21 mouse cellular contexts compared by ENCODE assay signal in the genomic region with DNA sequence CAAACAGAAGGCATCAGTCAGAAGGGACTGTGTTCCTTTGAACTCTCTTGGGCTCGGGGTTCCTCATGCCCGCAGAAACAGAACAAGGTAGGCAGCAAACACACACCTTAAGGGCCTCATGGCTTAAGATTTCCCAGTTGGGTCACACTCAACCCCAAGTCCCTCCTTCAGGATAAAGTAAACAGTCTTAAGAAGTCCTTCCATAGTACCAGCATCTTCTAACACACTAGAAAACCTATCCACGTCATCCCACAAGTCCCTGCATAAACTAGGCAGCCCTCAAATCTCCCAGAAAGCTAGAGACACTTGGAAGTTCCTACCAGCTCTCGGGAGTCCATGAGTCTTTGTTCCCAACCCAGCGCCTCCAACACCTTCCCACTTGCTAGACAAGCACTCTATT. TPM values are rescaled to one million over a fixed set of nuclear protein-coding genes. Genes with fewer than 3 reads are reported as not detected.
DNase-seq lines count a peak whose midpoint lies in the region; ATAC-seq and TF ChIP-seq lines count a peak whose summit lies in the region.
"Had no signal": no experiment of that assay in that cellular context is flagged by ENCODE, and none has a peak within 500 bp of the region (broad histone marks: within the 10 kb centered on the region; RNA-seq: fewer than 3 reads in every experiment).

No protein-coding gene starts in this region.

- peaks cover 22% of the 10 kb centered on the region for H3K27me3 ChIP-seq in liver, embryonic 11.5 days (replicated peaks; ENCODE audit: control insufficient read depth, insufficient read depth, low read length)
- 0 out of 2 replicates have a peak, but pooled peaks cover 7% of the 10 kb centered on the region for H3K27me3 ChIP-seq in stomach, embryonic 15.5 days (replicated peaks)
- H3K27me3 ChIP-seq in stomach, postnatal 0 days (ENCODE audit: control insufficient read depth, insufficient read depth, low read length): no peaks in the 10 kb centered on the region
- H3K27me3 ChIP-seq: CH12.LX had no signal

- peak overlapping the region; percentile 18; the same call in 1 of the 2 replicates for H3K4me2 ChIP-seq in liver, embryonic 11.5 days
- peak overlapping the region; percentile 9; the same call in 1 of the 2 replicates for H3K4me2 ChIP-seq in stomach, embryonic 15.5 days
- no peak overlapping the region for H3K4me2 ChIP-seq in stomach, postnatal 0 days (replicated peaks; ENCODE audit: low read depth)
- H3K4me2 ChIP-seq: embryonic facial prominence, embryonic 13.5 days; forebrain, embryonic 15.5 days; limb, embryonic 12.5 days; midbrain, embryonic 13.5 days; neural tube, embryonic 13.5 days had no signal

- no peaks in the 10 kb centered on the region for H3K36me3 ChIP-seq in liver, embryonic 11.5 days (ENCODE audit: control insufficient read depth, insufficient read depth, low read length)
- H3K36me3 ChIP-seq in stomach, embryonic 15.5 days: no peaks in the 10 kb centered on the region
- H3K36me3 ChIP-seq in stomach, postnatal 0 days (ENCODE audit: control insufficient read depth, insufficient read depth, low read length): no peaks in the 10 kb centered on the region
- H3K36me3 ChIP-seq: G1E had no signal

- ATAC-seq in liver, embryonic 11.5 days (replicated peaks; ENCODE audit: low FRiP score): no peak
- no peak for ATAC-seq in stomach, embryonic 15.5 days (ENCODE audit: insufficient read depth, low FRiP score, low read depth)
- no peak for ATAC-seq in stomach, postnatal 0 days (ENCODE audit: low FRiP score, low TSS enrichment)
- ATAC-seq: forebrain, embryonic 15.5 days; hindbrain, embryonic 16.5 days; midbrain, embryonic 13.5 days had no signal

- no peak overlapping the region; the same call in 1 of the 2 replicates for H3K27ac ChIP-seq in gastrocnemius, adult 2 months
- no peak overlapping the region for H3K27ac ChIP-seq in liver, embryonic 11.5 days (ENCODE audit: low read depth, low read length)
- H3K27ac ChIP-seq in stomach, embryonic 15.5 days: no peak overlapping the region
- H3K27ac ChIP-seq in stomach, postnatal 0 days (replicated peaks): no peak overlapping the region
- H3K27ac ChIP-seq: embryonic facial prominence, embryonic 13.5 days; forebrain, embryonic 10.5 days; forebrain, embryonic 15.5 days; limb, embryonic 12.5 days; liver, embryonic 14.5 days; macrophage; midbrain, embryonic 13.5 days; neural tube, embryonic 13.5 days had no signal

- H3K9ac ChIP-seq in liver, embryonic 11.5 days (ENCODE audit: low read depth, low read length): no peak overlapping the region
- H3K9ac ChIP-seq in stomach, embryonic 15.5 days: no peak overlapping the region
- no peak overlapping the region for H3K9ac ChIP-seq in stomach, postnatal 0 days (ENCODE audit: low read length)
- H3K9ac ChIP-seq: embryonic facial prominence, embryonic 13.5 days; forebrain, embryonic 15.5 days; limb, embryonic 12.5 days; liver, embryonic 14.5 days; midbrain, embryonic 13.5 days; neural tube, embryonic 13.5 days had no signal

- TF ChIP-seq EP300 in stomach, postnatal 0 days (optimal IDR thresholded peaks at IDR 0.05): no peak

- H3K4me3 ChIP-seq in gastrocnemius, adult 2 months: peak overlapping the region; percentile 33; the same call in 1 of the 2 replicates
- H3K4me3 ChIP-seq in liver, embryonic 11.5 days (ENCODE audit: low read depth, low read length): no peak overlapping the region
- H3K4me3 ChIP-seq in stomach, embryonic 15.5 days (replicated peaks): no peak overlapping the region
- no peak overlapping the region for H3K4me3 ChIP-seq in stomach, postnatal 0 days (ENCODE audit: low read depth, low read length)
- H3K4me3 ChIP-seq: embryonic facial prominence, embryonic 13.5 days; forebrain, embryonic 10.5 days; forebrain, embryonic 15.5 days; limb, embryonic 12.5 days; midbrain, embryonic 13.5 days; neural tube, embryonic 13.5 days had no signal

- no peak for TF ChIP-seq CTCF in gastrocnemius, adult 2 months (IDR thresholded peaks at IDR 0.05)
- TF ChIP-seq CTCF in stomach, postnatal 0 days (IDR thresholded peaks at IDR 0.05; ENCODE audit: low read depth): no peak

- no peak for DNase-seq in gastrocnemius, adult 2 months
- DNase-seq in gastrocnemius, postnatal 10 days: no peak
- DNase-seq in liver, embryonic 11.5 days (ENCODE audit: low spot score): no peak
- no peak for DNase-seq in liver
- no peak for DNase-seq in stomach, postnatal 0 days (ENCODE audit: low spot score)
- no peak for DNase-seq in adrenal gland, adult (ENCODE audit: inconsistent age in 2 of 2, low spot score in 1 of 2)
- DNase-seq: cerebellum, adult 8-10 months; cerebellum, postnatal 36 days had no signal

- 61% methylated on average over 5 of the region's 5 CpGs for WGBS in liver, embryonic 11.5 days
- WGBS in stomach, embryonic 15.5 days: 65% methylated on average over 5 of the region's 5 CpGs
- WGBS in stomach, postnatal 0 days: 64% methylated on average over 5 of the region's 5 CpGs

- intact Hi-C loops in gastrocnemius, adult 2 months (cut with DNase I): no loop called here

- peaks cover 6% of the 10 kb centered on the region; the same call in 1 of the 2 replicates for H3K4me1 ChIP-seq in liver, embryonic 11.5 days (replicated peaks; ENCODE audit: control insufficient read depth, insufficient read depth, low read length)
- 0 out of 2 replicates have a peak, but pooled peaks cover 3% of the 10 kb centered on the region for H3K4me1 ChIP-seq in stomach, embryonic 15.5 days
- H3K4me1 ChIP-seq in stomach, postnatal 0 days (replicated peaks; ENCODE audit: control insufficient read depth, insufficient read depth): no peaks in the 10 kb centered on the region
- H3K4me1 ChIP-seq: forebrain, embryonic 15.5 days; neural tube, embryonic 13.5 days had no signal

- H3K9me3 ChIP-seq in liver, embryonic 11.5 days (ENCODE audit: control insufficient read depth, low read length): no peaks in the 10 kb centered on the region
- no peaks in the 10 kb centered on the region for H3K9me3 ChIP-seq in stomach, embryonic 15.5 days
- no peaks in the 10 kb centered on the region for H3K9me3 ChIP-seq in stomach, postnatal 0 days (ENCODE audit: control insufficient read depth, low read length)
- H3K9me3 ChIP-seq: embryonic facial prominence, embryonic 13.5 days; forebrain, embryonic 10.5 days; forebrain, embryonic 15.5 days; G1E; limb, embryonic 12.5 days; midbrain, embryonic 13.5 days; neural tube, embryonic 13.5 days had no signal

RNA-seq across cellular contexts. Expression of a gene that starts 6.3 kb away (rescaled TPM):
- 10 to 100 TPM; 10.2 to 11.5 TPM for total RNA-seq in gastrocnemius, adult 2 months (2021)
- total RNA-seq in gastrocnemius, postnatal 10 days (2021): 10 to 100 TPM; 11.7 to 12.5 TPM
- 16.7 and 17.3 TPM in 2 replicates for polyA plus RNA-seq in liver, embryonic 11.5 days (2014; fragmentation: Nextera tagmentation; extraction: Ambion mirVana)
- 24.8 and 26.7 TPM in 2 replicates for polyA plus RNA-seq in stomach, embryonic 15.5 days (2015; fragmentation: Nextera tagmentation; extraction: Ambion mirVana)
- 32.8 and 38.8 TPM in 2 replicates for polyA plus RNA-seq in stomach, postnatal 0 days (2015; fragmentation: Nextera tagmentation; extraction: Ambion mirVana)

RNA-seq across cellular contexts. Expression of a gene that starts 7.7 kb away (rescaled TPM):
- total RNA-seq in gastrocnemius, adult 2 months (2021): under 1 TPM; 0.14 to 0.20 TPM
- under 1 TPM; 0.32 to 0.35 TPM for total RNA-seq in gastrocnemius, postnatal 10 days (2021)
- polyA plus RNA-seq in liver, embryonic 11.5 days (2014; fragmentation: Nextera tagmentation; extraction: Ambion mirVana): 0.37 and 0.47 TPM in 2 replicates
- polyA plus RNA-seq in stomach, embryonic 15.5 days (2015; fragmentation: Nextera tagmentation; extraction: Ambion mirVana): 0.42 and 0.66 TPM in 2 replicates
- polyA plus RNA-seq in stomach, postnatal 0 days (2015; fragmentation: Nextera tagmentation; extraction: Ambion mirVana): 0.29 and 0.46 TPM in 2 replicates
- total RNA-seq: megakaryocyte-erythroid progenitor cell, adult 5-6 weeks had no signal

RNA-seq across cellular contexts. Expression of a gene that starts 7.9 kb away (rescaled TPM):
- 1 to 10 TPM; 1.0 to 1.6 TPM for total RNA-seq in gastrocnemius, adult 2 months (2021)
- total RNA-seq in gastrocnemius, postnatal 10 days (2021): 1 to 10 TPM; 1.9 to 2.4 TPM
- 1.0 and 1.1 TPM in 2 replicates for polyA plus RNA-seq in liver, embryonic 11.5 days (2014; fragmentation: Nextera tagmentation; extraction: Ambion mirVana)
- polyA plus RNA-seq in stomach, embryonic 15.5 days (2015; fragmentation: Nextera tagmentation; extraction: Ambion mirVana): 1.9 and 2.2 TPM in 2 replicates
- polyA plus RNA-seq in stomach, postnatal 0 days (2015; fragmentation: Nextera tagmentation; extraction: Ambion mirVana): 0.95 and 1.0 TPM in 2 replicates

RNA-seq across cellular contexts. Expression of a gene that starts 18.2 kb away (rescaled TPM):
- total RNA-seq in gastrocnemius, adult 2 months (2021): 100 to 1,000 TPM; 142 to 228 TPM
- total RNA-seq in gastrocnemius, postnatal 10 days (2021): 100 to 1,000 TPM; 184 to 185 TPM
- polyA plus RNA-seq in liver, embryonic 11.5 days (2014; fragmentation: Nextera tagmentation; extraction: Ambion mirVana): 231 and 235 TPM in 2 replicates
- polyA plus RNA-seq in stomach, embryonic 15.5 days (2015; fragmentation: Nextera tagmentation; extraction: Ambion mirVana): 225 and 237 TPM in 2 replicates
- 262 and 269 TPM in 2 replicates for polyA plus RNA-seq in stomach, postnatal 0 days (2015; fragmentation: Nextera tagmentation; extraction: Ambion mirVana)

RNA-seq across cellular contexts. Expression of a gene that starts 27.6 kb away (rescaled TPM):
- total RNA-seq in gastrocnemius, adult 2 months (2021): under 1 TPM; 0.61 to 0.84 TPM
- 1 to 10 TPM in 1 of 2 experiments, under 1 TPM in 1; 0.86 to 1.4 TPM for total RNA-seq in gastrocnemius, postnatal 10 days (2021)
- 0.57 and 0.62 TPM in 2 replicates for polyA plus RNA-seq in liver, embryonic 11.5 days (2014; fragmentation: Nextera tagmentation; extraction: Ambion mirVana)
- polyA plus RNA-seq in stomach, embryonic 15.5 days (2015; fragmentation: Nextera tagmentation; extraction: Ambion mirVana): 0.75 and 0.76 TPM in 2 replicates
- polyA plus RNA-seq in stomach, postnatal 0 days (2015; fragmentation: Nextera tagmentation; extraction: Ambion mirVana): 0.15 and 0.35 TPM in 2 replicates
